Mouse (Mus musculus): ENCODE data around the gene Cfap61. TPM values are rescaled to one million over a fixed set of nuclear protein-coding genes. Genes with fewer than 3 reads are reported as not detected.

Cfap61 gene
- total RNA-seq, 2 experiments from 2014 or later: not detected

GRCm38 (mm10) chr2:146117191-146117914 is 182.8 kb downstream of the Cfap61 start:
- no peak for DNase-seq
- intact Hi-C loops (cut with DNase I; ENCODE audit: low total_unique reads): no loop called here

- no peak for DNase-seq
- intact Hi-C loops (cut with DNase I; ENCODE audit: low total_unique reads): no loop called here
Measured at GRCm38 (mm10) chr2:146117915-146118403, 183.4 kb downstream of the Cfap61 start.

GRCm38 (mm10) chr2:146121551-146121950 is 187.0 kb downstream of the Cfap61 start:
- intact Hi-C loops (cut with DNase I; ENCODE audit: low total_unique reads): no loop called here

GRCm38 (mm10) chr2:146125129-146125528 is 190.5 kb downstream of the Cfap61 start:
- intact Hi-C loops (cut with DNase I; ENCODE audit: low total_unique reads): no loop called here
- DNase-seq: no peak

More at GRCm38 (mm10) chr2:146121551-146121950, 187.0 kb downstream of the Cfap61 start:
- no peak for DNase-seq

- DNase-seq: no peak
- intact Hi-C loops (cut with DNase I; ENCODE audit: low total_unique reads): no loop called here
Measured at GRCm38 (mm10) chr2:146128622-146129021, 194.0 kb downstream of the Cfap61 start.

- intact Hi-C loops (cut with DNase I; ENCODE audit: low total_unique reads): no loop called here
- no peak for DNase-seq
Measured at GRCm38 (mm10) chr2:146130514-146130913, 195.9 kb downstream of the Cfap61 start.

GRCm38 (mm10) chr2:146134275-146134674 is 199.7 kb downstream of the Cfap61 start:
- intact Hi-C loops (cut with DNase I; ENCODE audit: low total_unique reads): no loop called here
- DNase-seq: no peak

- intact Hi-C loops (cut with DNase I; ENCODE audit: low total_unique reads): no loop called here
- no peak for DNase-seq
Measured at GRCm38 (mm10) chr2:146140711-146141110, 206.1 kb downstream of the Cfap61 start.

- intact Hi-C loops (cut with DNase I; ENCODE audit: low total_unique reads): no loop called here
- no peak for DNase-seq
Measured at GRCm38 (mm10) chr2:146147306-146147705, 212.7 kb downstream of the Cfap61 start.

- no peak for DNase-seq
- intact Hi-C loops (cut with DNase I; ENCODE audit: low total_unique reads): no loop called here
Measured at GRCm38 (mm10) chr2:146147801-146148200, 213.2 kb downstream of the Cfap61 start.

GRCm38 (mm10) chr2:146149206-146149974 is 214.8 kb downstream of the Cfap61 start:
- intact Hi-C loops (cut with DNase I; ENCODE audit: low total_unique reads): no loop called here
- no peak for DNase-seq

GRCm38 (mm10) chr2:146168017-146168803 is 233.6 kb downstream of the Cfap61 start:
- peak; percentile 43 for DNase-seq

GRCm38 (mm10) chr2:146169492-146169891 is 234.9 kb downstream of the Cfap61 start:
- intact Hi-C loops (cut with DNase I; ENCODE audit: low total_unique reads): no loop called here
- DNase-seq: no peak

More at GRCm38 (mm10) chr2:146168017-146168803, 233.6 kb downstream of the Cfap61 start:
- intact Hi-C loops (cut with DNase I; ENCODE audit: low total_unique reads): no loop called here

GRCm38 (mm10) chr2:146172106-146172505 is 237.5 kb downstream of the Cfap61 start:
- DNase-seq: no peak
- intact Hi-C loops (cut with DNase I; ENCODE audit: low total_unique reads): no loop called here

GRCm38 (mm10) chr2:146174173-146174572 is 239.6 kb downstream of the Cfap61 start:
- intact Hi-C loops (cut with DNase I; ENCODE audit: low total_unique reads): no loop called here
- no peak for DNase-seq

- intact Hi-C loops (cut with DNase I; ENCODE audit: low total_unique reads): no loop called here
- no peak for DNase-seq
Measured at GRCm38 (mm10) chr2:146178718-146179117, 244.1 kb downstream of the Cfap61 start.

- intact Hi-C loops (cut with DNase I; ENCODE audit: low total_unique reads): no loop called here
- DNase-seq: no peak
Measured at GRCm38 (mm10) chr2:146183830-146184793, 249.5 kb downstream of the Cfap61 start.

GRCm38 (mm10) chr2:146196126-146196525 is 261.5 kb downstream of the Cfap61 start:
- no peak for DNase-seq
- intact Hi-C loops (cut with DNase I; ENCODE audit: low total_unique reads): no loop called here

GRCm38 (mm10) chr2:146197947-146198346 is 263.4 kb downstream of the Cfap61 start:
- intact Hi-C loops (cut with DNase I; ENCODE audit: low total_unique reads): no loop called here

More at GRCm38 (mm10) chr2:146197947-146198346, 263.4 kb downstream of the Cfap61 start:
- no peak for DNase-seq
